10 mouse cellular contexts compared by ENCODE assay signal in genomic region chr7:99424538-99425155, GRCm38 (mm10). TPM values are rescaled to one million over a fixed set of nuclear protein-coding genes. Genes with fewer than 3 reads are reported as not detected.
DNase-seq lines count a peak whose midpoint lies in the region; ATAC-seq and TF ChIP-seq lines count a peak whose summit lies in the region.
"Had no signal": no experiment of that assay in that cellular context is flagged by ENCODE, and none has a peak within 500 bp of the region (broad histone marks: within the 10 kb centered on the region; RNA-seq: fewer than 3 reads in every experiment).

No protein-coding gene starts in this region.

- no peak overlapping the region for H3K4me3 ChIP-seq in heart, postnatal 0 days (ENCODE audit: low read depth, low read length)
- H3K4me3 ChIP-seq in hindbrain, embryonic 13.5 days = no peak overlapping the region
- no peak overlapping the region for H3K4me3 ChIP-seq in midbrain, postnatal 0 days (ENCODE audit: low read depth, low read length)
- H3K4me3 ChIP-seq: megakaryocyte, embryonic 14.5 days had no signal

- WGBS in heart, postnatal 0 days = 36% methylated on average over 8 of the region's 8 CpGs
- 44% methylated on average over 8 of the region's 8 CpGs for WGBS in hindbrain, embryonic 13.5 days
- 30% methylated on average over 8 of the region's 8 CpGs for WGBS in midbrain, postnatal 0 days

- 0 out of 2 replicates have a peak, but pooled peaks cover 6% of the 10 kb centered on the region for H3K4me1 ChIP-seq in heart, postnatal 0 days (ENCODE audit: control insufficient read depth, insufficient read depth)
- peaks cover 54% of the 10 kb centered on the region for H3K4me1 ChIP-seq in hindbrain, embryonic 13.5 days (replicated peaks)
- H3K4me1 ChIP-seq in midbrain, postnatal 0 days (ENCODE audit: insufficient read depth, low read length) = peaks cover 4% of the 10 kb centered on the region; the same call in 1 of the 2 replicates

- DNase-seq in heart, postnatal 0 days (ENCODE audit: low spot score) = no peak
- no peak for DNase-seq in heart, postnatal 36 days
- DNase-seq in embryo, embryonic 11 days = peak; percentile 52
- no peak for DNase-seq in midbrain, postnatal 0 days (ENCODE audit: low spot score)
- no peak for DNase-seq in c-Kit-positive CD71-positive TER-119-positive erythroid progenitor cells, embryonic 14.5 days (ENCODE audit: low spot score)
- no peak for DNase-seq in right cerebral cortex, adult 2 months (ENCODE audit: low spot score in 2 of 2)
- DNase-seq in gastrocnemius, postnatal 14 days = no peak

- no peaks in the 10 kb centered on the region for H3K9me3 ChIP-seq in heart, postnatal 0 days (replicated peaks; ENCODE audit: control insufficient read depth, low read length)
- no peaks in the 10 kb centered on the region for H3K9me3 ChIP-seq in hindbrain, embryonic 13.5 days
- H3K9me3 ChIP-seq in midbrain, postnatal 0 days (ENCODE audit: low read length) = no peaks in the 10 kb centered on the region
- H3K9me3 ChIP-seq: G1E; megakaryocyte, embryonic 14.5 days had no signal

- H3K27me3 ChIP-seq in heart, postnatal 0 days (ENCODE audit: control insufficient read depth, insufficient read depth, low read length) = no peaks in the 10 kb centered on the region
- no peaks in the 10 kb centered on the region for H3K27me3 ChIP-seq in hindbrain, embryonic 13.5 days
- H3K27me3 ChIP-seq in midbrain, postnatal 0 days (ENCODE audit: insufficient read depth, low read length) = no peaks in the 10 kb centered on the region

- no peak overlapping the region for H3K9ac ChIP-seq in heart, postnatal 0 days (replicated peaks; ENCODE audit: low read depth, low read length)
- H3K9ac ChIP-seq in hindbrain, embryonic 13.5 days = no peak overlapping the region
- H3K9ac ChIP-seq in midbrain, postnatal 0 days (replicated peaks; ENCODE audit: low read length, poor library complexity, severe bottlenecking) = peak overlapping the region; percentile 44; the same call in 1 of the 2 replicates

- peaks cover 33% of the 10 kb centered on the region; the same call in 1 of the 2 replicates for H3K36me3 ChIP-seq in heart, postnatal 0 days (replicated peaks; ENCODE audit: control insufficient read depth, insufficient read depth, low read length)
- H3K36me3 ChIP-seq in hindbrain, embryonic 13.5 days = peaks cover 34% of the 10 kb centered on the region
- no peaks in the 10 kb centered on the region; the same call in none of the 2 replicates for H3K36me3 ChIP-seq in midbrain, postnatal 0 days (ENCODE audit: insufficient read depth, low read length)
- H3K36me3 ChIP-seq: G1E had no signal

- intact Hi-C loops in heart, postnatal 36 days (cut with DNase I) = no loop called here
- intact Hi-C loops in gastrocnemius, postnatal 14 days (cut with DNase I; ENCODE audit: low total_unique reads) = no loop called here

- no peak overlapping the region for H3K4me2 ChIP-seq in heart, postnatal 0 days (ENCODE audit: low read depth, low read length)
- no peak overlapping the region for H3K4me2 ChIP-seq in hindbrain, embryonic 13.5 days
- H3K4me2 ChIP-seq in midbrain, postnatal 0 days (ENCODE audit: low read depth, low read length, poor library complexity, severe bottlenecking) = no peak overlapping the region

- 0 out of 2 replicates have a peak, but pooled peaks have one; percentile 18 for ATAC-seq in heart, postnatal 0 days (ENCODE audit: insufficient read depth, low read depth)
- ATAC-seq in hindbrain, embryonic 13.5 days (ENCODE audit: low FRiP score) = 0 out of 2 replicates have a peak, but pooled peaks have one; percentile 34
- ATAC-seq in midbrain, postnatal 0 days (ENCODE audit: low FRiP score) = no peak

- no peak for TF ChIP-seq CTCF in heart, postnatal 0 days (IDR thresholded peaks at IDR 0.05; ENCODE audit: low read depth)
- TF ChIP-seq CTCF in midbrain, postnatal 0 days (IDR thresholded peaks at IDR 0.05) = no peak

- TF ChIP-seq EP300 in heart, postnatal 0 days (IDR thresholded peaks at IDR 0.05; ENCODE audit: low read depth) = no peak

- no peak overlapping the region for H3K27ac ChIP-seq in heart, postnatal 0 days (ENCODE audit: low read depth)
- H3K27ac ChIP-seq in hindbrain, embryonic 13.5 days = peak overlapping the region; percentile 76
- no peak overlapping the region for H3K27ac ChIP-seq in midbrain, postnatal 0 days (ENCODE audit: low read depth, low read length)

RNA-seq across cellular contexts. Expression of gene Klhl35, which starts 41.2 kb away (rescaled TPM):
- 0.73 and 1.6 TPM in 2 replicates for total RNA-seq in heart, postnatal 0 days (2014; rRNA removed; ENCODE audit: low replicate concordance)
- 0.59 and 0.75 TPM in 2 replicates for polyA plus RNA-seq in heart, postnatal 0 days (2015; fragmentation: Nextera tagmentation; extraction: Ambion mirVana)
- not detected for total RNA-seq in heart, postnatal 36 days (2021)
- 7.4 and 12.2 TPM in 2 replicates for polyA plus RNA-seq in hindbrain, embryonic 13.5 days (2015; fragmentation: Nextera tagmentation; extraction: Ambion mirVana)
- total RNA-seq in midbrain, postnatal 0 days (2014; rRNA removed) = 1.4 and 3.9 TPM in 2 replicates
- polyA plus RNA-seq in midbrain, postnatal 0 days (2015; fragmentation: Nextera tagmentation; extraction: Ambion mirVana) = 2.1 and 2.4 TPM in 2 replicates
- total RNA-seq in gastrocnemius, postnatal 14 days (2021) = under 1 TPM in 1 of 2 experiments, not detected in 1; 0.38 TPM
- total RNA-seq: G1E had no signal
- polyA plus RNA-seq: G1E had no signal

RNA-seq across cellular contexts. Expression of gene Gdpd5, which starts 43.4 kb away (rescaled TPM):
- 35.9 and 47.8 TPM in 2 replicates for total RNA-seq in heart, postnatal 0 days (2014; rRNA removed; ENCODE audit: low replicate concordance)
- polyA plus RNA-seq in heart, postnatal 0 days (2015; fragmentation: Nextera tagmentation; extraction: Ambion mirVana) = 24.4 and 28.9 TPM in 2 replicates
- total RNA-seq in heart, postnatal 36 days (2021) = 10 to 100 TPM; 22.6 to 23.2 TPM
- 53.2 and 55.3 TPM in 2 replicates for polyA plus RNA-seq in hindbrain, embryonic 13.5 days (2015; fragmentation: Nextera tagmentation; extraction: Ambion mirVana)
- total RNA-seq in midbrain, postnatal 0 days (2014; rRNA removed) = 41.0 and 44.6 TPM in 2 replicates
- 25.9 and 26.0 TPM in 2 replicates for polyA plus RNA-seq in midbrain, postnatal 0 days (2015; fragmentation: Nextera tagmentation; extraction: Ambion mirVana)
- 1 to 10 TPM; 7.4 to 8.5 TPM for total RNA-seq in gastrocnemius, postnatal 14 days (2021)

RNA-seq across cellular contexts. Expression of gene Rps3, which starts 58.9 kb away (rescaled TPM):
- 804 and 987 TPM in 2 replicates for total RNA-seq in heart, postnatal 0 days (2014; rRNA removed; ENCODE audit: low replicate concordance)
- 439 and 463 TPM in 2 replicates for polyA plus RNA-seq in heart, postnatal 0 days (2015; fragmentation: Nextera tagmentation; extraction: Ambion mirVana)
- total RNA-seq in heart, postnatal 36 days (2021) = 100 to 1,000 TPM; 324 to 333 TPM
- polyA plus RNA-seq in hindbrain, embryonic 13.5 days (2015; fragmentation: Nextera tagmentation; extraction: Ambion mirVana) = 523 and 532 TPM in 2 replicates
- total RNA-seq in midbrain, postnatal 0 days (2014; rRNA removed) = 440 and 661 TPM in 2 replicates
- polyA plus RNA-seq in midbrain, postnatal 0 days (2015; fragmentation: Nextera tagmentation; extraction: Ambion mirVana) = 440 and 453 TPM in 2 replicates
- 100 to 1,000 TPM; 262 to 278 TPM for total RNA-seq in gastrocnemius, postnatal 14 days (2021)
